Mouse (Mus musculus) embryo, embryonic 11.5 days (tissue): ENCODE results near the gene Psmc1.

Experiments
- DNase-seq: peaks from one replicate; pipeline ENCODE4 v3.0.0-alpha.2; 2012; ENCODE audit warnings: low read depth, low spot score

Psmc1 gene

GRCm38 (mm10) chr12:100109986-100110696 lies at the start of gene Psmc1:
Psmc1 (plus strand) TSS chr12:100110154.
- peak; percentile 83 for DNase-seq

- no peak for DNase-seq
Measured at GRCm38 (mm10) chr12:100061071-100061470, 48.9 kb upstream of the Psmc1 start.

DNA sequence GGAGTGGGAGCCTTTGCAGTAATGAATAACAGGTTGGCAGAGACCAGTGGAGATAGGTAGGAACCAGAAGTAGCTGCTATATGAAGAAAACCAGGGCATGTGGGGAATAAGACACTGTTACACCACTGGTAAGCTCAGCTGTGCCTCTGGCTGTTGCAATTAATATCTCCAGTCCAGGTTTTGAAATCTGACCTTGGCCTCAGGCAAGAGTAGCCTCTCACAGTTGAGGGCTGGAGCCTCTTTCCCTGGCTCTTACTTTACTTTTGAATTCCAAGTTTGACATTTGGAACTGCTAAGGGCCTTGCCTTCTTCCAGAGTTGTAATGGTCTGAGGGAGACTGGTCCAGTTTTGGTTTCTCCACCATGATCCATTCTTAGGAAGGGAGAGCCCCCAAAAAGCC lies 48.1 kb upstream of the Psmc1 start:
- no peak for DNase-seq

- DNase-seq = no peak
Measured at GRCm38 (mm10) chr12:100062584-100062983, 47.4 kb upstream of the Psmc1 start.

- no peak for DNase-seq
Measured at GRCm38 (mm10) chr12:100065109-100065508, 44.8 kb upstream of the Psmc1 start.

DNA sequence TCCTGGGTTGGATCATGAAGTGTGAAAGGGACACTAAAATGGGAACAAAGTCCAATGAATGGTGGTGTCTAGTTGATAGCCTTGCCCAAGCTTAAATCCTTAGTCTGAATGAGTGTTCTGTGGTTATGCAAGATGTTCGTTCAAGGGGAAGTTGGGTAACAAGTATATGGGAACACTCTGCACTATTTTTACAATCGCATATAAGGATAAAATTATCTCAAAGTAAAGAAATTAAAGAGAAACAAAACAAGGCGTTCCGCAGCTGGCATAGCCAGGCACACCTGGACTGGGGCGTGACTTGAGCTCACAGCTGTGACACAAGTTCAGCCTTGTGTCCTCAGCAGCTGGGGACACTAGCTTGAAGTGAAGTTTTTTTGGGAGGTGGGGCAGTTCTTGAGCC lies 42.5 kb upstream of the Psmc1 start:
- DNase-seq = no peak

DNA sequence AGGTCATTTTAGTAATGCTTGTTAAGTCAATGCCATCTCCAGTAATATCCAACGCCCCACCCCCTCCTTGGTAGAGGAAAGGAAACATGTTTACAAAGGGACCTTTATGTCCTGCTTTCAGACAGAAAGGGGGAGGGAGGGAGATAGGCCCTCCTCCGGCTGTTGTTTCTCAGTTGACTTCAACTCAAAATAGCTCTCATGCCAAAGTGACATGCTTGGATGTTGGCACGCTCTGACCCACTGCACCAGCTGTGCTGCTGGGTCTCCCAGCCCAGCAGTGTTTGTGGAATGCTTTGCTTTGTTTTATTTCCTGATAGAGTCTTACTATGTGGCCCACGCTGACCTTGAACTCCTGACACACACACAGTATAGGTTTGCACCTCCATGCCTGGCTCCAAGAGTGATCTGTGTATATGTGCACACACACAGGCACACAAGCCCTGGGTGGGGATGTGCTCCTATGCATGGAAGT lies 36.7 kb upstream of the Psmc1 start:
- no peak for DNase-seq

DNA sequence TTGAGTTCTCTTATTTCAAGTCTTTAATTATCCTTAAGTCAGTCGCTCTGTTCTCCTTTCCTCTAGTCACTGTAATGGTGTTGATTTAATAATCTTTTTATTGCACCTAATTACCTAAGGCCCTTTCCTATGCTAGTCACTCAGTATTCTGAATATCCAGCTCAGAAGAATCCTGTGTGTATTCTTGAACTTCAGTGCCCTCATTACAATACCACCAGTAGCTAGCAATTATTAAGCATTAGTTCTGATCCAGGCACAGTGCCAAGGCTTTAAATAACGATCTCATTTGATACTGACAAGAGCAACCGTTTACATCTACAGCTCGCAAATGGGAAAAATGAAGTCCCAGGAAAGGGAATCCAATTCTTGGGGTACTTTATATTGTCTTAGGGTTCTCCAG lies 34.2 kb upstream of the Psmc1 start:
- no peak for DNase-seq

- DNase-seq = no peak
Measured at GRCm38 (mm10) chr12:100079636-100080286, 30.2 kb upstream of the Psmc1 start.

GRCm38 (mm10) chr12:100088026-100088425 lies 21.9 kb upstream of the Psmc1 start:
- DNase-seq = no peak

GRCm38 (mm10) chr12:100089265-100089664 lies 20.7 kb upstream of the Psmc1 start:
- DNase-seq = no peak

- no peak for DNase-seq
Measured at GRCm38 (mm10) chr12:100090750-100091149, 19.2 kb upstream of the Psmc1 start.

GRCm38 (mm10) chr12:100093046-100093445 lies 16.9 kb upstream of the Psmc1 start:
- no peak for DNase-seq

DNA sequence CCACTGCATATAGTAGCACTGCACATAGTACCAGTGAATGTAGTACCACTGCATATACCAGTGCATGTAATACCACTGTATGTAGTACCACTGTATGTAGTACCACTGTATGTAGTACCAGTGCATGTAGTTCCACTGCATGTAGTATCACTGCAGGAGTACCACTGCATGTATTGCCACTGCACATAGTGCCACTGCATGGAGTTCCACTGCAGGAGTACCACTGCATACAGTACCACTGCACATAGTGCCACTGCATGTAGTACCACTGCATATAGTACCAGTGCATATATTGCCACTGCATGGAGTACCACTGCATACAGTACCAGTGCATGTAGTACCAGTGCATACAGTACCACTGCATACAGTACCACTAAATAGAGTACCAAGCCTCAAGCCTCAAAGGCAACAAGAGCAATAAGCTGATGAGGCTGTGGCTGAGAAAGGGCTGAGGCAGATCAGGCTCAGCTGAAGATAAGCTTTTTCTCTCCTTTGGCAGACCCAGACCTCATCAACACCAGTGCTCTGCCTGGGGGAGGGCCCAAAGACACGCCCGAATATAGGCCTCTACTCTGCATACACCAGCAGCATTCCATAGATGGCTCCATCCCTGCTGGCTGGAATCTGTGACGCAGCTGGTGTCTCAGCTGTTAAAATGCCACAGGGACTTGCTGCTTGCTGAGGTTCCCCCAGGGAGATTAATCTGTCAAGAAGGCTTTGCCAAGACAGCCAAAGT lies 9.8 kb upstream of the Psmc1 start:
- DNase-seq = no peak

- no peak for DNase-seq
Measured at GRCm38 (mm10) chr12:100100707-100101030, 9.3 kb upstream of the Psmc1 start.

DNA sequence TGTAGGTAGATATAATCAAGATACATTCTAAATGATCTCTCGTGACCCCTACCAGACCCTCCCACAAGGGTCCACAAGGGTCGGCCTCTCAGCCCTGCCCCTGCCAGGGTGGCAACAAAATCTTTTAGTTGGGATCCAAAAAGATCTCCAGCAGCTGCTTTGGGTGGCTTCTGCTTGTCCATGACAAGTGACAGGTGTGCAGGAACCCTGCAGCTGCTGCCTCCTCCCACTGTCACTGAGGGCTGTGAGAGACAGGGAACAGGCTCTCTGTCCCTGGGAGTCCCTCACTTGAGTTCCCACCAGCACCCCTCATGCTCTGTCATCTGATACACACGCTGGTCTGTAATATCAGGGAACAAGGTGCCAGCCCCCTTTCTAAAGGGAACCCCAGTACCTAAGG lies 8.3 kb upstream of the Psmc1 start:
- DNase-seq = no peak

DNA sequence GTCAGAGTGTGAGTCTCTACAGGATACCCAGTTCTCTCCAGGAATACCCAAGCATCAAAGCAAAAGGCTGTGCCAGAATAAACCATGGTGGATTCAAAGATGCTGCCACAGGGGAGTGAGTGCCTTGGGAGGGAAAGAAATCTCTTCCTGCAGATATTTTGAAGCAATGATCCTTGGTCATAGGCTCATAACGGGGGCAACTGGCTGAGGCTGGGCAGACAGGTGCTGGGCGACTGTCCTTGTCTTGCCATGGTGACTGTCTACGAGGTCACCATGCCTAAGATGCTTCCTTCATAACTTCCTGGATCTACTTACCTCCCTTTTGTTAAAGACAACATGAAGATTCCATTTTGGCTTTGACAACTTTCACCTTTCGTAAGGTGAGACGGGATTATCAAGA lies 5.4 kb upstream of the Psmc1 start:
- no peak for DNase-seq

- DNase-seq = peak; percentile 64
Measured at GRCm38 (mm10) chr12:100106275-100106895, 3.6 kb upstream of the Psmc1 start.

- no peak for DNase-seq
Measured at GRCm38 (mm10) chr12:100107436-100107835, 2.5 kb upstream of the Psmc1 start.

- no peak for DNase-seq
Measured at GRCm38 (mm10) chr12:100115982-100116381, 6.0 kb downstream of the Psmc1 start.

GRCm38 (mm10) chr12:100122921-100123381 lies 13.0 kb downstream of the Psmc1 start:
- no peak for DNase-seq

DNA sequence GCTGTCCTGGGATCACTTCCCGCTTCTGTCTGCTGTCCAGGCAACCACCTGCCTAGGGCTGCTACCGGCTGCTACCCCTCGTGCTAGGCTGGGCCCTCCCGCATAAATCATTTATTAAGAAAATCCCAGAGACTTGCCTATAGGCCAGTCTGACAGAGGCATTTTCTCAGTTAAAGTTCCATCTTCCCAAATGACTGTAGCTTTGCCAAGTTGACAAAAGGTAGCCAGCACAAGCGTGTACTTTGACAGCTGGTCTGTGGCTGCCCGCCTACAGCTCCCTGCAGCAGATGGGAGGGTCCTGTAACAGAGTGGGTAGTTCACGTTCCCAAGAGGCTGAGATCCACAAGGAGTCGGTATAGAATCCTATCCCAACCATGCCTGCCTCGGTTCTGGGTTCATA lies 13.5 kb downstream of the Psmc1 start:
- no peak for DNase-seq
